Mouse (Mus musculus): ENCODE measurements around the gene Ksr1. TPM values are rescaled to one million over a fixed set of nuclear protein-coding genes. Genes with fewer than 3 reads are reported as not detected.
A peak's percentile ranks its signal among the peaks of the same experiment; 100 is the strongest.

Ksr1 gene
- polyA plus RNA-seq, 1 experiment from 2014 or later = 2.8 TPM

- no peak for DNase-seq (ENCODE audit: extremely low spot score, low spot score)
Measured at GRCm38 (mm10) chr11:78982513-78983291, 163.5 kb downstream of the Ksr1 start.

GRCm38 (mm10) chr11:78982042-78982441 is 164.2 kb downstream of the Ksr1 start:
- 89% methylated on average over 2 of the region's 2 CpGs for WGBS
- Histone ChIP-seq H3K4me1 (no peaks in the 10 kb centered on the region), H3K36me3 (replicated peaks) (no peaks in the 10 kb centered on the region), H3K27me3 (ENCODE audit: poor library complexity, severe bottlenecking) (no peaks in the 10 kb centered on the region), H3K9me3 (no peaks in the 10 kb centered on the region), H3K27ac (no peak overlapping the region), H3K4me3 (no peak overlapping the region)
- DNase-seq (ENCODE audit: extremely low spot score, low spot score) = no peak

More at GRCm38 (mm10) chr11:78982513-78983291, 163.5 kb downstream of the Ksr1 start:
- Histone ChIP-seq H3K9me3 (no peaks in the 10 kb centered on the region), H3K27ac (no peak overlapping the region), H3K36me3 (replicated peaks) (no peaks in the 10 kb centered on the region), H3K27me3 (ENCODE audit: poor library complexity, severe bottlenecking) (no peaks in the 10 kb centered on the region), H3K4me1 (no peaks in the 10 kb centered on the region), H3K4me3 (no peak overlapping the region)
- WGBS = 89% methylated on average over 12 of the region's 12 CpGs

- 86% methylated on average over 4 of the region's 4 CpGs for WGBS
- H3K27ac ChIP-seq = no peak overlapping the region
- H3K36me3 ChIP-seq (replicated peaks) = no peaks in the 10 kb centered on the region
- H3K9me3 ChIP-seq = no peaks in the 10 kb centered on the region
- no peaks in the 10 kb centered on the region for H3K27me3 ChIP-seq (ENCODE audit: poor library complexity, severe bottlenecking)
- no peaks in the 10 kb centered on the region for H3K4me1 ChIP-seq
- no peak overlapping the region for H3K4me3 ChIP-seq
- DNase-seq (ENCODE audit: extremely low spot score, low spot score) = no peak
Measured at GRCm38 (mm10) chr11:78980083-78980634, 166.0 kb downstream of the Ksr1 start.

- peaks cover 4% of the 10 kb centered on the region for H3K4me1 ChIP-seq
- WGBS = 88% methylated on average over 12 of the region's 12 CpGs
- DNase-seq (ENCODE audit: extremely low spot score, low spot score) = no peak
- H3K9me3 ChIP-seq = no peaks in the 10 kb centered on the region
- no peak overlapping the region for H3K4me3 ChIP-seq
- H3K36me3 ChIP-seq (replicated peaks) = no peaks in the 10 kb centered on the region
- H3K27me3 ChIP-seq (ENCODE audit: poor library complexity, severe bottlenecking) = no peaks in the 10 kb centered on the region
- no peak overlapping the region for H3K27ac ChIP-seq
Measured at GRCm38 (mm10) chr11:78978176-78979019, 167.8 kb downstream of the Ksr1 start.

DNA sequence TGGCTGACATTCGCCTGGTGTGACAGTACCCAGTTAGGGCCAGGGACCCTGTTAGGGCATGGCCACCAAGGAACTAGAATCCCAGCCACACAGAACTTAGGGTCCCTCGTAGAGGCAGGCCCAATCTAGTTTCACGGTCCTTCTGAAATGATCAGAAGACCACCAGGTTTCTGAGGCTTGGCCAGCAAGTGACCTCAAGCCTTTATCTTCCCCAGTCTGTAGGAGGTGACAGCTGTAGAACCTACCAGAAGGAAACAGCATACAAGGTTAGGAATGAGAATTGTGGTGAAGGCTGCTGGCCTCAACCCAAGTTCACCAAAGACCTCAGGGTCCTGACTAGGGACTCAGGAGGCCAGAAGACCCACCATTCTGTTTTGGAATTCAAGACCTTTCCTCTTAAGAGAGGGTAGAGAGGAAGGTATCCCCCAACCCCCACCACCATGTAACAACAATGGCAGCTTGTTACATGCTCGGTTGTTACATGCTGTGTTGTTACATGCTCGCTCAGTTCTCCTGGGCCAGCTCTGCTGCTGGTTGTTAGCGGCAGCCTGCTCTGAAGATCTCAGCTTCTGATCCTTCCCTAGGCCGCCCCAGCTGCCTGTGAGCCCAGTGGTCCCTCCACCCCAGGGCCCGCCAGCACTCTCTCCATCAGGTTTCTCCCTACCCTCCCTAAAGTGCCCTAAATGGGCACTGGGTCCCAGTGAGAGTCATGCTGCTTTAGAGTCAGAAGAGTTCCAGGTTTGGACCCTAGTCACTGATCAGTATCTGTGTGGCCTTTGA is 169.3 kb downstream of the Ksr1 start:
- Histone ChIP-seq H3K4me1 (peaks cover 18% of the 10 kb centered on the region), H3K4me3 (no peak overlapping the region), H3K27me3 (ENCODE audit: poor library complexity, severe bottlenecking) (no peaks in the 10 kb centered on the region), H3K36me3 (replicated peaks) (no peaks in the 10 kb centered on the region), H3K9me3 (no peaks in the 10 kb centered on the region), H3K27ac (no peak overlapping the region)
- no peak for DNase-seq (ENCODE audit: extremely low spot score, low spot score)
- 85% methylated on average over 8 of the region's 8 CpGs for WGBS

- Histone ChIP-seq H3K36me3 (replicated peaks) (no peaks in the 10 kb centered on the region), H3K9me3 (no peaks in the 10 kb centered on the region), H3K27ac (peak overlapping the region; percentile 17; the same call in 1 of the 2 replicates), H3K4me3 (no peak overlapping the region), H3K4me1 (peaks cover 18% of the 10 kb centered on the region), H3K27me3 (ENCODE audit: poor library complexity, severe bottlenecking) (no peaks in the 10 kb centered on the region)
- DNase-seq (ENCODE audit: extremely low spot score, low spot score) = no peak
- 82% methylated on average over 17 of the region's 17 CpGs for WGBS
Measured at GRCm38 (mm10) chr11:78973381-78974150, 172.6 kb downstream of the Ksr1 start.

DNA sequence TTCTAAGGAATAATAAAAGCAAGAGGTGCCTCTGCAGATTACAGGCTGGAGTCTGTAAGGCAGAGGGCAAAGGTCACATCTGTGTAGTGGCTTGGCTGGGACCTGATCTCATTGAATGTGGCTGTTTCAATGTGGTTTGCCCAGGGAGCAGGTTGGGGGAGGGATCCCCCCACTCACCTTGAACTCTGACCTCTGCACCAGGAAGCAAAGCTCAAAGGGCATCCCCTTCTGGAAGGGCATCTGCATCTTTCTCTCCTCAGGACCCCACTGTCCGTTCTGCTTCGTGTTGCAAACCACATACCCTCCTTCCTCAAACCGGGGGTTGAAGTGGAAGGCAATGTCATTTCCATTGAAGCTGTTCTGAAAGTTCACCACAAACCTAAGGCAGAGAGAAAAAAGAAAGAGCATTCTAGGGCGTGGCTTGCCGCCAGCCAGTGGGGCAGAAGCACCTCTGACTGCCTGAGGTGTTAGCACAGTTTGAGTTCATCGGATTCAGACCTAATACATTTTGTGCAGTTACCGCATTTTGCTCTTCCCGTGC is 173.3 kb downstream of the Ksr1 start:
- H3K27me3 ChIP-seq (ENCODE audit: poor library complexity, severe bottlenecking) = no peaks in the 10 kb centered on the region
- H3K36me3 ChIP-seq (replicated peaks) = no peaks in the 10 kb centered on the region
- WGBS = 71% methylated on average over 8 of the region's 8 CpGs
- H3K9me3 ChIP-seq = no peaks in the 10 kb centered on the region
- no peak for DNase-seq (ENCODE audit: extremely low spot score, low spot score)
- peaks cover 18% of the 10 kb centered on the region for H3K4me1 ChIP-seq
- H3K4me3 ChIP-seq = no peak overlapping the region
- H3K27ac ChIP-seq = peak overlapping the region; percentile 17; the same call in 1 of the 2 replicates

- DNase-seq (ENCODE audit: extremely low spot score, low spot score) = no peak
- H3K27me3 ChIP-seq (ENCODE audit: poor library complexity, severe bottlenecking) = no peaks in the 10 kb centered on the region
- no peak overlapping the region for H3K4me3 ChIP-seq
Measured at GRCm38 (mm10) chr11:78972328-78972727, 173.9 kb downstream of the Ksr1 start.

DNA sequence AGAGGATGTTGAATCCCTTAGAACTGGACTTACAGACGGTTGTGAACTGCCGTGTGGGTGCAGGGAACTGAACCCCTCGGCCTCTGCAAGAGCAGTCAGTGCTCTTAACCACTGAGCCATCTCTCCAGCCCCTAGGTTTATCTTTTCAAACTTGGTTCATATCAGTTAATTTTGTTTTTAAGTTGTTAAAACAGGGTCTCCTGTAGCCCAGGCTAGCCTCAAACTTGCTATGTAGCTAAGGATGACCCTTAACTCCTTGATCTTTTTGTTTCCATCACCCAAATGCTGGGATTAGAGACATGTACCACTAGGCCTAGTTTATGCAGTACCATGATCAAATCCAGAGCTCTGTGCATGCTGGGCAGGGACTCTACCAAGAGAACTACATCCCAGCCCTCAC is 174.5 kb downstream of the Ksr1 start:
- Histone ChIP-seq H3K9me3 (no peaks in the 10 kb centered on the region), H3K27ac (no peak overlapping the region), H3K4me1 (peaks cover 18% of the 10 kb centered on the region), H3K36me3 (replicated peaks) (no peaks in the 10 kb centered on the region), H3K4me3 (no peak overlapping the region), H3K27me3 (ENCODE audit: poor library complexity, severe bottlenecking) (no peaks in the 10 kb centered on the region)
- WGBS = 96% methylated on average over 3 of the region's 3 CpGs
- DNase-seq (ENCODE audit: extremely low spot score, low spot score) = no peak

More at GRCm38 (mm10) chr11:78972328-78972727, 173.9 kb downstream of the Ksr1 start:
- 57% methylated on average over 6 of the region's 6 CpGs for WGBS
- no peaks in the 10 kb centered on the region for H3K36me3 ChIP-seq (replicated peaks)
- no peak overlapping the region for H3K27ac ChIP-seq
- H3K9me3 ChIP-seq = no peaks in the 10 kb centered on the region
- H3K4me1 ChIP-seq = peaks cover 18% of the 10 kb centered on the region

- H3K4me1 ChIP-seq = peaks cover 18% of the 10 kb centered on the region
- no peaks in the 10 kb centered on the region for H3K27me3 ChIP-seq (ENCODE audit: poor library complexity, severe bottlenecking)
Measured at GRCm38 (mm10) chr11:78971096-78971495, 175.1 kb downstream of the Ksr1 start.

GRCm38 (mm10) chr11:78968121-78968520 is 178.1 kb downstream of the Ksr1 start:
- peaks cover 12% of the 10 kb centered on the region for H3K4me1 ChIP-seq
- H3K36me3 ChIP-seq (replicated peaks) = no peaks in the 10 kb centered on the region
- H3K27me3 ChIP-seq (ENCODE audit: poor library complexity, severe bottlenecking) = no peaks in the 10 kb centered on the region
- no peak overlapping the region for H3K27ac ChIP-seq
- no peak for DNase-seq (ENCODE audit: extremely low spot score, low spot score)
- no peak overlapping the region for H3K4me3 ChIP-seq
- 86% methylated on average over 4 of the region's 4 CpGs for WGBS
- no peaks in the 10 kb centered on the region for H3K9me3 ChIP-seq

More at GRCm38 (mm10) chr11:78971096-78971495, 175.1 kb downstream of the Ksr1 start:
- Histone ChIP-seq H3K4me3 (no peak overlapping the region), H3K27ac (no peak overlapping the region), H3K9me3 (no peaks in the 10 kb centered on the region), H3K36me3 (replicated peaks) (no peaks in the 10 kb centered on the region)
- DNase-seq (ENCODE audit: extremely low spot score, low spot score) = no peak
- WGBS = 89% methylated on average over 8 of the region's 8 CpGs
